Mouse (Mus musculus) olfactory bulb, adult 2 months (tissue): ENCODE data around the gene Erbb3.

Experiments used
- CTCF ChIP-seq: fragments of 200-500 bp; IDR thresholded peaks from 2 replicates; pipeline ENCODE4 v1.5.1; 2012; ENCODE audit warnings: low read depth, mild to moderate bottlenecking, low read length, moderate library complexity; ENCODE audit not compliant: insufficient read depth
- POLR2A ChIP-seq: fragments of 200-500 bp; IDR thresholded peaks from 2 replicates; pipeline ENCODE4 v1.6.1; 2012; ENCODE audit warnings: mild to moderate bottlenecking, low read depth, low read length, moderate library complexity; ENCODE audit not compliant: insufficient read depth

DNA sequence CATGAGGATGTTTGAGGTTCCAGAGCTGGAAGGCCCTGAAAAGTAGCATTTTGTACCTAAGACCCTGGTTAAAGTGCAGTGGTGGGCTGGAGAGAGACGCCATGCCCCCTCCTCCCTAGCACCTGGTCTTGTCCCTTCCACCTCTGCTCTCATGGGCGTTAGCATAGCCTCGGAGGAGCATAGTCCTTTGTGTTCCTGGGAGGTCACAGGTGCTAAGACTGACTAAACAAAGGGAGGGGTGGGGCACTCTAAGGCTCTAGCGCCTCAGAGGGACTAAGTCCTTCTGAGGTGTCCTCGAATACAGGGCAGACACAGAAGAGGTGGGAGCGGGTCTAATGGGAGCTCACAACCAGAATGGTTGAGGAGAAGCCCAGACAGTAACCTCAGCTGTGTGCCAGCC lies 42.1 kb upstream of the Erbb3 start:
- TF ChIP-seq CTCF (no peak), POLR2A (no peak)
